Mouse (Mus musculus) c-Kit-positive CD71-positive TER-119-negative erythroid progenitor cells, embryonic 14.5 days (primary cell): ENCODE data around the gene Naip1.
"Not testable (repeated sequence)": the region's sequence is repeated elsewhere in the genome, so short reads cannot be mapped to it uniquely, and the experiment has no call there.

Experiments used
- DNase-seq: peaks from one replicate; pipeline ENCODE4 v3.0.0-alpha.2; 2013; ENCODE audit warnings: low read depth

Naip1 gene

DNA sequence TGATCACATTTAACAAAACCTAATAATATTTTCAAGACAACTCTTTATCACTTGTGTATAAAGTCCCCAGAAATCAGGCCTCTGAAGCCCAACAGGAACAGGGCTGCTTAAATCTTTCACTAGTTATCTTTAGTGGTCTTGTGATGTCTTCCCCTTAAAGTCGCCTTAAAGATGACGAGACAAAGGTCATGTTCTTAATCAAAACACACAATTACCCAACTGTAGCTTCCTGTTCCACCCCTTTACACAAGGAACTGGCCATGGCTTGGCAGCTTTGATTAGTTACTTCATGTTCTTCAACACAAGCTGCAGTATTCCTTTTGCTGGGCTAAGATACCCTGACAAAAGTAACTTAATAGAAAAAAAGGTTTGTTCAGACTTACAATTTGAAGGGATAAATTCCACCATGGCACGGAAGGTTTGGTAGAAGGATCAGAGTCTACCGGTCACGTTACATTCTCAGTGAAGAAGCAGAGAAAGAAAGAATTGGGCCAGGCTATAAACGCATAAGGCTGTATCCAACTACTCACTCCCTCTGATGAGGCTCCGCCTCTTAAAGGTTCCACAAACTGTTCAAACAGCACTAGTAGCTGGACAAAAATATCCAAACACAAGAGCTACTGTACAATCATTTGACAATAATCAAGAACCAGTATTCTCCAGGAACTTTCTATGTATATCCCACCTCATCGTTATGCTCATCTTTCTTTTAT lies at the start of gene Naip1:
Naip1 (minus strand) TSS at position 455 of the 713 bp plus-strand sequence.
- not testable (repeated sequence) for DNase-seq

GRCm38 (mm10) chr13:100499625-100500024 lies 47.0 kb upstream of the Naip1 start:
- not testable (repeated sequence) for DNase-seq

GRCm38 (mm10) chr13:100495337-100495736 lies 42.7 kb upstream of the Naip1 start:
- DNase-seq = no peak

GRCm38 (mm10) chr13:100494370-100494769 lies 41.7 kb upstream of the Naip1 start:
- DNase-seq = not testable (repeated sequence)

DNA sequence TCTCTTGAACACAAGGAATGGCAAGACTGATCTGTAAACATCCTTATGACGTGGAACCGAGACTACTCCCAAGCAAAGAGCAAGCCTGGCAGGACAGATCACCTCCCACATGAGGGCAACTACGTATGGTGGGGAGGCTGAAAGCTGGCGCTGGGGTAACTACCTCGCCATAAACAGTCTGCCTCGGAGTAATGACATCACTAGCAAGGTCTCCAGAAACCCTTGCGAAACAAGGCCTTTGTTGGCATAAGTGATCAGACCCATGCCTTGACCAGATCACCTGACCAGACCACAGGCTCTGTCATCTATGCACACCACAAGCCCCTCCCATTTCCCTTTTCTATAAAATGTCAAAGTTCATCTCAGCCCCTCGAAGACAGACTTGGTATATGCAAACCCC lies 40.6 kb upstream of the Naip1 start:
- DNase-seq = no peak

- DNase-seq = peak; percentile 79
Observed at GRCm38 (mm10) chr13:100492061-100492787, 39.6 kb upstream of the Naip1 start, which contains the start of gene Gtf2h2. Gene Gtf2h2, minus strand, starts transcription at chr13:100492579.

GRCm38 (mm10) chr13:100491623-100492022 lies 39.0 kb upstream of the Naip1 start:
- no peak for DNase-seq

GRCm38 (mm10) chr13:100490424-100490823 lies 37.8 kb upstream of the Naip1 start:
- no peak for DNase-seq

DNA sequence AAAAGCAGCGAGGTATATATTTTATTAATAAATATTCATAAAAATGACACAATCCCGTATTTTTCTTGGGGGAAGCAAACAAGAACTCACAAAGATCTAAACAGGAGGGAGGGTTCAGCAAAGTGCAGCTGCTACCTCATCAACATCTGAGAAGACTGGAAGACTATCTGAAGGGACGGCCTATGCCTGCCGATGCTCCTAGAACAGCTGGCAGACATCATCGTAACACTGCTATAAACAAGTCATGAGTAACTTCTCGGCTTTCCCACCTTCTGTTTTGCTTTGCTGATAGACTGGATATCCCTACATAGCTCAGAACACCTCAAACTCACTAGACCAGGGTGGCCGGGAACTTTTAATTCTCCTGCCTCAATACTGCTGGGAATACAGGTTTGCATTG lies 30.9 kb upstream of the Naip1 start:
- DNase-seq = no peak

- DNase-seq = peak; percentile 16
Observed at GRCm38 (mm10) chr13:100463527-100464222, 11.0 kb upstream of the Naip1 start.

GRCm38 (mm10) chr13:100461336-100461735 lies 8.7 kb upstream of the Naip1 start:
- DNase-seq = no peak

DNA sequence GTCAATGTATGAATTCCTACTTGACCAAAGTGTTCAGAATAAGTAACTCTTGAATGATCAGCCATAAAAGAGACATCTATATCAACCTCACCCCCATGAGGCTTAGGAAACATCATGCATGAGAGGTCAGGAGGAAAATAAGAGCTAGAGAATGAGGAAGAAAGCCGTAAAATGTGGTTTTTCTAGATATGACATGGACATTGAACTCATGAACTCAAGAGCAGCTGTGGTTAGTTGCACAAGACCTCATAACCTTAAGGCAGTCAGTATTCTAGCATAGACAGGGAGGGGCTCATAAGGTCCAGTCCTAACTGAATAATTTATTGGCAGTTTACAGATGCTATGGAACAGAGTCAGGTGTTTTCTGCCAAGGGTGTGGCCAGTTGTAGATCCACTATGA lies 3.2 kb downstream of the Naip1 start:
- DNase-seq = no peak

DNA sequence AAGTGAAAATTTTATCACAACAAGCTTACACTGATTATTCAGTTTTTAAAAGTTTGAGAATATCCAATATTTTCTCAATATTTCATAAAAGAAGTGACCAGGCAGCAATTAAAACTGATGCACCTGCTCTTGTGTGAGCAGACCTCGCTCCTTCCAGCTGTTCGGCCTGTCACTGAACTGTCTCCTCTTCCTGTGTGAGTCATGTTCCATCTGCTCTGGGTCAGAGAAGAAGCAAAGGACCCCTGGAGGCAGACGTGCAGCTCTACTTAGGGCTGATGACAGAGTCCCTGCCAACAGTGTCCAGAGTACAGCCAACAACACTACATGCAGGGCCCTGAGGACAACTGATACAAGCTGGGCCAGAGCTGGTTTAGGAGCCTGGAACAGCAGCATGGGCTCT lies 12.6 kb downstream of the Naip1 start:
- no peak for DNase-seq

DNA sequence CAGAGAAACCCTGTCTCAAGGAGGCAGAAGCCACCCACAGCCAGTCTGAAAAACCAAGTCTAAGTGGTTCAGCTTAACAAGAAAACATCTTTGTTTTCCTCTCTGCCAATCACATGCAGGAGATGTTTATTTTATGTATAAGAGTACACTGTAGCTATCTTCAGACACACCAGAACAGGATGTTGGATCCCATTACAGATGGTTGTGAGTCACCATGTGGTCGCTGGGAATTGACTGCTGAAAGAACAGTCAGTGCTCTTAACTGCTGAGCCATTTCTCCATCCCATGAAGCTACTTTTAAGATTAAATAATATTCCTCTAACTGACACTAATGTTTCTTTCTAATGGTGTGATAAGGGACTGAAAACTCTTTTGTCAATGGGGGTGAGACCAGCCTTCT lies 14.0 kb downstream of the Naip1 start:
- no peak for DNase-seq

- DNase-seq = no peak
Observed at GRCm38 (mm10) chr13:100437322-100437825, 15.3 kb downstream of the Naip1 start.

DNA sequence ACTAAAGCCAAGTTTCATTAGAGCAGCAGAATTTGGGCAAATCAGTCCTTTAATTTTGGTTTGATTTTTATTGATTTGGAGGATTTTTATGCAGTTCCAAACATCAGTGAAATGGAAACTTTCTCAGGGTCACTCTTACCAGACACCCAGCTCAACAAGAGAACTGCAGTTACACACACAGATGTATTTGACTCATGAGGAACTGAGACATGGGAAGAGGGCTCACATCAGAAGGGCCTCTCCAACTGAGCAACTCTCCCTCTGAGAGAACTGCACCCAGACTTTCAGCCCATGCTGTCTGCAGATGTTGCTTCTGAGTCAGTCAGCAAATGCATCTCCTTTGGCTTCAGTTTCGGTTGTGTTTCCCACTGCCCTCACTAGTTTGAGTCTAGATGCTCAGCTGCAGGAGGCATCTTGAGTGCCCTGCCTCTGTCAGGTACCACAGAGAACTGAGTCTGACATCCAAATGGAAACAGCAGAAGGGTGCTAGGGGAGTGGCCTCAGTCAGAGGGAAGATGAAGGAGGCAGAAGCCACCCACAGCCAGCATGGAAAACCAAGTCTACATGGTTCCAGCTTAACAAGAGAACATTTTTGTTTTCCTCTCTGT lies 16.0 kb downstream of the Naip1 start:
- not testable (repeated sequence) for DNase-seq

GRCm38 (mm10) chr13:100419958-100420357 lies 32.7 kb downstream of the Naip1 start:
- DNase-seq = not testable (repeated sequence)

- DNase-seq = no peak
Observed at GRCm38 (mm10) chr13:100414428-100414827, 38.2 kb downstream of the Naip1 start.

GRCm38 (mm10) chr13:100409825-100410224 lies 42.8 kb downstream of the Naip1 start:
- DNase-seq = no peak

- DNase-seq = no peak
Observed at GRCm38 (mm10) chr13:100409181-100409580, 43.5 kb downstream of the Naip1 start.

GRCm38 (mm10) chr13:100408242-100408641 lies 44.4 kb downstream of the Naip1 start:
- DNase-seq = no peak
